Mouse (Mus musculus) midbrain, embryonic 11.5 days (tissue): ENCODE data around the gene Taar1. TPM values are rescaled to one million over a fixed set of nuclear protein-coding genes. Genes with fewer than 3 reads are reported as not detected.

Source experiments
- ATAC-seq: fragments of 200-750 bp; cut with Nextera tagmentation; 2 replicates; pipeline ENCODE4 v1.8.0; 2017; ENCODE audit warnings: moderate TSS enrichment, moderate library complexity; ENCODE audit not compliant: low FRiP score
- DNase-seq: peaks from one replicate; pipeline ENCODE4 v3.0.0; 2015; ENCODE audit warnings: low spot score; ENCODE audit errors: missing footprints
- H3K27ac ChIP-seq: fragments of 300-500 bp; sonication (generic); 2 replicates; pipeline ENCODE4 v1.5.1; 2014; ENCODE audit warnings: low read depth, low read length
- H3K27me3 ChIP-seq: fragments of 300-500 bp; sonication (generic); 2 replicates; pipeline ENCODE4 v1.6.1; 2014; ENCODE audit warnings: mild to moderate bottlenecking, low read length, moderate library complexity, mixed read lengths; ENCODE audit not compliant: control insufficient read depth, insufficient read depth
- H3K36me3 ChIP-seq: fragments of 300-500 bp; sonication (generic); 2 replicates; pipeline ENCODE4 v1.6.1; 2014; ENCODE audit warnings: mild to moderate bottlenecking, low read length, moderate library complexity, mixed read lengths; ENCODE audit not compliant: control insufficient read depth, insufficient read depth
- H3K4me1 ChIP-seq: fragments of 300-500 bp; sonication (generic); 2 replicates; pipeline ENCODE4 v1.6.1; 2014; ENCODE audit warnings: low read length; ENCODE audit not compliant: control insufficient read depth, insufficient read depth
- H3K4me2 ChIP-seq: fragments of 300-500 bp; sonication (generic); 2 replicates; pipeline ENCODE4 v1.6.1; 2014; ENCODE audit warnings: mild to moderate bottlenecking, moderate library complexity
- H3K4me3 ChIP-seq: fragments of 300-500 bp; sonication (generic); 2 replicates; pipeline ENCODE4 v1.5.1; 2014; ENCODE audit warnings: low read depth, low read length
- H3K9ac ChIP-seq: fragments of 300-500 bp; sonication (generic); 2 replicates; pipeline ENCODE4 v1.6.1; 2014; ENCODE audit warnings: low read length
- H3K9me3 ChIP-seq: fragments of 300-500 bp; sonication (generic); 2 replicates; pipeline ENCODE4 v1.6.1; 2016; ENCODE audit warnings: low read length; ENCODE audit not compliant: control insufficient read depth
- WGBS: fragments of 180-500 bp; shearing (Covaris S2); extraction: QIAGEN DNeasy Blood & Tissue Kit; methylation state at CpG from one replicate; pipeline ENCODE4 v1.1.7; 2014; 5-methylcytosine and 5-hydroxymethylcytosine counted together
- polyA plus RNA-seq: library from polyadenylated mRNA; unstranded; fragments of >200 nt; fragmentation: Nextera tagmentation; extraction: Ambion mirVana; gene quantifications from 2 replicates; pipeline ENCODE4 v1.2.1, GENCODE M21; 2014

The Taar1 gene
- polyA plus RNA-seq, 1 experiment from 2014 or later = not detected

- H3K36me3 ChIP-seq = no peaks in the 10 kb centered on the region
- no peaks in the 10 kb centered on the region for H3K4me1 ChIP-seq
- H3K27ac ChIP-seq = no peak within 1 kb of the TSS
- no peak within 1 kb of the TSS for H3K9ac ChIP-seq
- no peak within 1 kb of the TSS for H3K4me3 ChIP-seq
- H3K27me3 ChIP-seq = no peaks in the 10 kb centered on the region
- 94% methylated on average over 13 of the region's 13 CpGs for WGBS
- no peak for ATAC-seq
- no peaks in the 10 kb centered on the region for H3K9me3 ChIP-seq
- no peak within 1 kb of the TSS for H3K4me2 ChIP-seq
- no peak for DNase-seq
Measured at GRCm38 (mm10) chr10:23960444-23960915, 40.3 kb downstream of the Taar1 start, which contains the start of gene Taar4. Gene Taar4 (plus strand): TSS chr10:23960494.

DNA sequence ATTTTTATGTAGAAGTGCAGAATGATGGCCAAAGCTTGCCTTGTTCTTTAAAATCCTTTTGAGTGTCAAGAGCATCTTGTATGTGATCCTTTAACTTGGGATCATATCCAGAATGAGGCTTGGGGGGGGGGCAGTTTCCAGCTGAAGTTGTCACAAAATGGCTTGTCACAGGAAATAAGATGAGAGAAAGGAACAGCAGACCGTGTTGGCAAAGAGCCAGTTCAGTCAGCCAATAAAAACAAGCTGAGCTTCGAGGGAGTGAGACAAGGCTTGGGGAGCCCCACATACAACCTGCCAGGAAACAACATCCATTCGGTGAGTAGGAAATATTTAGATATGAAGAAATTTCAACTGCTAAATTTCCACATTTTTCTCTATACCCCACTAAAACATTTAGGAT, 43.3 kb downstream of the Taar1 start:
- 76% methylated on average over 3 of the region's 3 CpGs for WGBS
- no peaks in the 10 kb centered on the region for H3K9me3 ChIP-seq
- no peak for DNase-seq
- no peak overlapping the region for H3K27ac ChIP-seq
- no peak overlapping the region for H3K4me3 ChIP-seq
- no peaks in the 10 kb centered on the region for H3K36me3 ChIP-seq
- no peak overlapping the region for H3K9ac ChIP-seq
- H3K4me2 ChIP-seq = no peak overlapping the region
- H3K27me3 ChIP-seq = no peaks in the 10 kb centered on the region
- no peak for ATAC-seq
- H3K4me1 ChIP-seq = no peaks in the 10 kb centered on the region

- H3K4me2 ChIP-seq = no peak overlapping the region
Measured at GRCm38 (mm10) chr10:23964921-23965610, 44.9 kb downstream of the Taar1 start.

GRCm38 (mm10) chr10:23970656-23971165, 50.6 kb downstream of the Taar1 start, which contains the start of gene Taar5:
Gene Taar5 (plus strand): TSS chr10:23970706.
- no peaks in the 10 kb centered on the region for H3K4me1 ChIP-seq
- H3K27ac ChIP-seq = no peak within 1 kb of the TSS
- WGBS = 83% methylated on average over 11 of the region's 11 CpGs
- no peak within 1 kb of the TSS for H3K4me3 ChIP-seq
- H3K4me2 ChIP-seq = no peak within 1 kb of the TSS
- ATAC-seq = no peak
- no peak for DNase-seq
- no peaks in the 10 kb centered on the region for H3K9me3 ChIP-seq
- H3K9ac ChIP-seq = no peak within 1 kb of the TSS
- no peaks in the 10 kb centered on the region for H3K27me3 ChIP-seq
- no peaks in the 10 kb centered on the region for H3K36me3 ChIP-seq

More at GRCm38 (mm10) chr10:23964921-23965610, 44.9 kb downstream of the Taar1 start:
- no peaks in the 10 kb centered on the region for H3K36me3 ChIP-seq
- 87% methylated on average over 6 of the region's 6 CpGs for WGBS
- DNase-seq = no peak
- H3K4me3 ChIP-seq = no peak overlapping the region
- H3K9ac ChIP-seq = no peak overlapping the region
- H3K9me3 ChIP-seq = no peaks in the 10 kb centered on the region
- no peaks in the 10 kb centered on the region for H3K27me3 ChIP-seq
- H3K27ac ChIP-seq = no peak overlapping the region
- ATAC-seq = no peak
- no peaks in the 10 kb centered on the region for H3K4me1 ChIP-seq

Other genes starting within 250 kb of the Taar1 start
- 118 and 132 TPM in 2 replicates for gene Rps12, start 133.1 kb upstream of the Taar1 start, polyA plus RNA-seq
- 14.5 and 16.6 TPM in 2 replicates for gene Slc18b1, start 123.4 kb upstream of the Taar1 start, polyA plus RNA-seq
- not detected in 2 replicates for gene Vnn3, start 68.9 kb upstream of the Taar1 start, polyA plus RNA-seq
- 2.6 and 2.9 TPM in 2 replicates for gene Vnn1, start 25.7 kb upstream of the Taar1 start, polyA plus RNA-seq
- gene Taar2, start 18.2 kb downstream of the Taar1 start, polyA plus RNA-seq = not detected in 2 replicates
- gene Taar3, start 29.2 kb downstream of the Taar1 start, polyA plus RNA-seq = not detected in 2 replicates
- gene Taar4, start 40.1 kb downstream of the Taar1 start, polyA plus RNA-seq = not detected in 2 replicates
- not detected in 2 replicates for gene Taar5, start 50.4 kb downstream of the Taar1 start, polyA plus RNA-seq
- gene Taar6, start 65.3 kb downstream of the Taar1 start, polyA plus RNA-seq = not detected in 2 replicates
- gene Taar7a, start 73.1 kb downstream of the Taar1 start, polyA plus RNA-seq = not detected in 2 replicates
- gene Taar7b, start 79.6 kb downstream of the Taar1 start, polyA plus RNA-seq = not detected in 2 replicates
- gene Taar7d, start 106.9 kb downstream of the Taar1 start, polyA plus RNA-seq = not detected in 2 replicates
- not detected in 2 replicates for gene Taar7e, start 117.3 kb downstream of the Taar1 start, polyA plus RNA-seq
- gene Taar7f, start 129.2 kb downstream of the Taar1 start, polyA plus RNA-seq = not detected in 2 replicates
- gene Taar8a, start 156.1 kb downstream of the Taar1 start, polyA plus RNA-seq = not detected in 2 replicates
- not detected in 2 replicates for gene Taar8b, start 171.9 kb downstream of the Taar1 start, polyA plus RNA-seq
- not detected in 2 replicates for gene Taar8c, start 181.6 kb downstream of the Taar1 start, polyA plus RNA-seq
- not detected in 2 replicates for gene Taar9, start 189.2 kb downstream of the Taar1 start, polyA plus RNA-seq
- 98.6 and 99.6 TPM in 2 replicates for gene Stx7, start 228.9 kb downstream of the Taar1 start, polyA plus RNA-seq